Mouse (Mus musculus) olfactory bulb, adult 2 months (tissue): Measurements from ENCODE around the gene Cdk15. TPM values are rescaled to one million over a fixed set of nuclear protein-coding genes. Genes with fewer than 3 reads are reported as not detected.

Experiments used
- H3K27ac ChIP-seq: fragments of 200-500 bp; 2 replicates; pipeline ENCODE4 v1.5.1; 2012; ENCODE audit warnings: low read depth, low read length; ENCODE audit not compliant: insufficient read depth
- H3K4me1 ChIP-seq: fragments of 200-500 bp; 2 replicates; pipeline ENCODE4 v1.6.1; 2012; ENCODE audit warnings: low read length; ENCODE audit not compliant: control insufficient read depth, insufficient read depth
- H3K4me3 ChIP-seq: fragments of 200-500 bp; 2 replicates; pipeline ENCODE4 v1.5.1; 2012; ENCODE audit warnings: mild to moderate bottlenecking, low read depth, low read length, moderate library complexity; ENCODE audit not compliant: insufficient read depth
- CTCF ChIP-seq: fragments of 200-500 bp; IDR thresholded peaks from 2 replicates; pipeline ENCODE4 v1.5.1; 2012; ENCODE audit warnings: low read depth, mild to moderate bottlenecking, low read length, moderate library complexity; ENCODE audit not compliant: insufficient read depth
- POLR2A ChIP-seq: fragments of 200-500 bp; IDR thresholded peaks from 2 replicates; pipeline ENCODE4 v1.6.1; 2012; ENCODE audit warnings: mild to moderate bottlenecking, low read depth, low read length, moderate library complexity; ENCODE audit not compliant: insufficient read depth
- WGBS: fragments of 180-500 bp; shearing (Covaris S2); methylation state at CpG from one replicate; pipeline ENCODE4 v1.1.7; 2018; 5-methylcytosine and 5-hydroxymethylcytosine counted together
- polyA plus RNA-seq: library from polyadenylated mRNA; stranded (reverse); fragments of >200 nt; gene quantifications from 2 replicates; pipeline ENCODE4 v1.2.4, GENCODE M21; 2012; ENCODE audit warnings: low replicate concordance; ENCODE audit not compliant: missing spikeins, insufficient read depth, insufficient read length

The Cdk15 gene
- polyA plus RNA-seq, 1 experiment: not detected

- Histone ChIP-seq H3K4me1 (no peaks in the 10 kb centered on the region; the same call in 1 of the 2 replicates), H3K4me3 (no peak overlapping the region), H3K27ac (no peak overlapping the region)
- WGBS: 75% methylated on average over 6 of the region's 6 CpGs
- TF ChIP-seq CTCF: no peak
- TF ChIP-seq POLR2A: no peak
These were observed 12.8 kb downstream of the Cdk15 start for GRCm38 (mm10) chr1:59269466-59269865.

DNA sequence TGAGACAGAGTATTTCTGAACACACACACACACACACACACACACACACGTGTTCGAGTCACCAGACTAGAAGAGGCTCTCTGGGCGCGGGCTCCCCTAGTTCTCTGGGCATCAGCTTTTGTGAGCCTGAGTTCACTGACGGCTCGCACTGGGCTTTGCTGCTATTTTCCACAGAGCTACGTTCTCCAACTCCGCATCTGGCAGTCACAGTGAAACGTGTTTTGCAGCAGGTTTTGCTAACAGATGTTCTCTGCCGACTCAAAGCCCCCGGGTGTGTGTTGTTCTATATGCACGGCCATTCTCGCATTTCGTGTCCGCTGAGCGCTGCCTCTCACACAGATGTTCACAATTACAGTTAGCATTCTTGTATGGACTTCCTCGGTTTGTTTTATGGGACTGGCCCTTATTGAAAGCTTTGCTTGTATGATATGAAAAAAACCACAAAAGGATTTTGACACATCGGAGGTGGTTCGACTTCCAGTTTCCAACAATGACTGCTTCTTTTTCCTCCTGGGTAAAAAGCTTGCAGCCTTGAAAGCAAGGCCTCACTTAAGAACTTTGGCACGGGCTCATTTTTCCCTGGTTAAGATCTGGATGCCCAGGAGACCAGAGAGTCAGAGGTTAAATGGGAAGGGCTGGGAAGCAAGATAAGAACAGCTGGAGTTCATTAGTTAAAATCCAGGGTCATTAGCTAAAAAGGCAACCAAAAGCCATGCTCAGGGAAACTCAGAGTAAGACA lies 13.4 kb downstream of the Cdk15 start:
- Histone ChIP-seq H3K27ac (no peak overlapping the region), H3K4me3 (no peak overlapping the region), H3K4me1 (no peaks in the 10 kb centered on the region; the same call in 1 of the 2 replicates)
- TF ChIP-seq CTCF (no peak), POLR2A (no peak)
- 63% methylated on average over 20 of the region's 20 CpGs for WGBS

- no peak overlapping the region for H3K4me3 ChIP-seq
- WGBS: 68% methylated on average over 3 of the region's 3 CpGs
- TF ChIP-seq CTCF (no peak), POLR2A (no peak)
- H3K27ac ChIP-seq: no peak overlapping the region
- H3K4me1 ChIP-seq: no peaks in the 10 kb centered on the region; the same call in 1 of the 2 replicates
These were observed 15.5 kb downstream of the Cdk15 start for GRCm38 (mm10) chr1:59272189-59272588.

DNA sequence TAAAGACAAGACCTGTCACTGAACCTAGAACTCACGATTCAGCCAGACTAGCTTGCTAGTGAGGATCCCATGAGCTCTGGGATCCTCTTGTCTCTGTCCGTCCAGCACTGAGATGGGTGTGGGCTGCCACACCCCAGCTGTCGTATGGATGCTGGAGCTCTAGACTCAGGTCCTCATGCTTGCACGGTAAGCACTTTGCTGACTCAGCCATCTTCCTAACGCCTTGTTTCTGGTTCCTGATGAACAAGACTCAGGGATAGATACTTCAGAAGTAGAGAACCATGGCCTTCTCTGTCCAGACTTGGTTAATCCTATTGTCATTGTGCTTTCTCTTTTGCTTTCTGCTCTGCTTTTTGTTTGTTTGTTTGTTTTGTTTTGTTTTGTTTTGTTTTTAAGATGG lies 29.2 kb downstream of the Cdk15 start:
- no peak overlapping the region for H3K4me3 ChIP-seq
- TF ChIP-seq POLR2A: no peak
- no peak for TF ChIP-seq CTCF
- no peak overlapping the region for H3K27ac ChIP-seq
- no peaks in the 10 kb centered on the region for H3K4me1 ChIP-seq
- 89% methylated on average over 5 of the region's 5 CpGs for WGBS

DNA sequence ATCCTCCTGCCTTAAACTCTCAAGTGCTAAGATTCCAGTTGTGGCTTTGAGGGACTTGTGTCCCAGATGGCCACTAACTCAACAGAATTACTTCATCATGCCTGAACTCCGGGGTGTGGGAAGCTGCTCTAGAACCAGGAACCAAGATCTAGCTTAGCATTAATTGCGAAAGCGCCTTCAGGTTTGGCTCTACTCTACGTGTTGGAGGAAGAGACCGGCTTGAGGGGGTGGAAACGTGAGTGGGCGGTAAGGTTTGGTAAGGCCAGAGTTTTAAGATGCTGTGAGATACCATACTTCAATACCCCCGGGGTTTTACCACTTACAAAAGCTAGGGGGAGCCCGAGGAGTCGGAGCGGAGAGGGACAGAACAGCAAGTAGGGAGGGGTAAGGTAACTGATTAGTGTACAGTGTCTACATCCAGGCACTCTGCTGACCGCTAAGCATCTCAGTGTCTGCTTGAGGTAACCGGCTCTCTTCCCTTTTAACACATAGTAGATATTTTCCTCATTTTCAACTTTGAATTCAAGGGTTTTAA lies 29.7 kb downstream of the Cdk15 start:
- WGBS: 83% methylated on average over 13 of the region's 13 CpGs
- H3K4me1 ChIP-seq: no peaks in the 10 kb centered on the region
- TF ChIP-seq CTCF (no peak), POLR2A (no peak)
- H3K4me3 ChIP-seq: no peak overlapping the region
- no peak overlapping the region for H3K27ac ChIP-seq

- Histone ChIP-seq H3K4me3 (no peak overlapping the region), H3K4me1 (no peaks in the 10 kb centered on the region), H3K27ac (no peak overlapping the region)
- WGBS: 67% methylated on average over 8 of the region's 8 CpGs
- TF ChIP-seq CTCF (no peak), POLR2A (no peak)
These were observed 31.0 kb downstream of the Cdk15 start for GRCm38 (mm10) chr1:59287733-59288132.

DNA sequence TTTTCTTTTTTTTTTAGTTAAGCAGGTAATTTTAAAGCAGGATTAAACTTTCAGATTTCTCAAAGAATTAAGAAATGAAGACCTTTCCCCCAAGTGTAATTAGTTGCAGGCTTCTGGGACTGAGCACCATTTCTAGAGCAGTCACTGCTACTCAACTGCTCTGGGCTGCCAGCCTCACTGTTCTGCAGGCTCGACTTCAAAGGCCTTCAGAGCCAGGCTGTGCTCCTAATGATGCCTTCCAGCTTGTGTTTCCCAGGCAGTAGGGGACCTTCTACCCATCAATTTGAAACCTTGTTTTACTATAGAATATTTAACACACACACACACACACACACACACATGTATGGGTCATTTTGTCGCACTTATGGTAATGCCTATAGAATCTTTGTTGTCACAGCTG lies 34.9 kb downstream of the Cdk15 start:
- no peaks in the 10 kb centered on the region for H3K4me1 ChIP-seq
- H3K4me3 ChIP-seq: no peak overlapping the region
- WGBS: 57% methylated on average over 2 of the region's 2 CpGs
- H3K27ac ChIP-seq: no peak overlapping the region
- TF ChIP-seq POLR2A (no peak), CTCF (no peak)

- Histone ChIP-seq H3K27ac (no peak overlapping the region), H3K4me1 (no peaks in the 10 kb centered on the region), H3K4me3 (no peak overlapping the region)
- TF ChIP-seq CTCF (no peak), POLR2A (no peak)
- WGBS: 71% methylated on average over 1 of the region's 1 CpGs
These were observed 39.1 kb downstream of the Cdk15 start for GRCm38 (mm10) chr1:59295769-59296168.

GRCm38 (mm10) chr1:59297167-59297566 lies 40.5 kb downstream of the Cdk15 start:
- TF ChIP-seq POLR2A (no peak), CTCF (no peak)
- H3K4me1 ChIP-seq: no peaks in the 10 kb centered on the region
- 68% methylated on average over 3 of the region's 3 CpGs for WGBS

More at GRCm38 (mm10) chr1:59297167-59297566, 40.5 kb downstream of the Cdk15 start:
- H3K27ac ChIP-seq: no peak overlapping the region
- no peak overlapping the region for H3K4me3 ChIP-seq
